Mouse (Mus musculus) heart, embryonic 11.5 days (tissue): ENCODE measurements around the gene Gm28372. TPM values are rescaled to one million over a fixed set of nuclear protein-coding genes. Genes with fewer than 3 reads are reported as not detected.
A peak's percentile ranks its signal among the peaks of the same experiment; 100 is the strongest.

Experiments
- ATAC-seq: fragments of 200-750 bp; cut with Nextera tagmentation; replicated peaks from 2 replicates; pipeline ENCODE4 v1.8.0; 2017; ENCODE audit warnings: moderate library complexity; ENCODE audit not compliant: insufficient number of reproducible peaks, low FRiP score, low TSS enrichment
- H3K27ac ChIP-seq: fragments of 300-500 bp; sonication (generic); 2 replicates; pipeline ENCODE4 v1.5.1; 2014; ENCODE audit warnings: mild to moderate bottlenecking, low read depth, low read length
- H3K27me3 ChIP-seq: fragments of 300-500 bp; sonication (generic); 2 replicates; pipeline ENCODE4 v1.6.1; 2014; ENCODE audit warnings: mild to moderate bottlenecking, low read length, mixed read lengths; ENCODE audit not compliant: control insufficient read depth, insufficient read depth
- H3K36me3 ChIP-seq: fragments of 300-500 bp; sonication (generic); 2 replicates; pipeline ENCODE4 v1.6.1; 2014; ENCODE audit warnings: mild to moderate bottlenecking, low read length, moderate library complexity, mixed read lengths; ENCODE audit not compliant: control insufficient read depth, insufficient read depth
- H3K4me1 ChIP-seq: fragments of 300-500 bp; sonication (generic); 2 replicates; pipeline ENCODE4 v1.6.1; 2014; ENCODE audit warnings: low read length; ENCODE audit not compliant: control insufficient read depth, insufficient read depth
- H3K4me2 ChIP-seq: fragments of 300-500 bp; sonication (generic); 2 replicates; pipeline ENCODE4 v1.6.1; 2014; ENCODE audit warnings: mild to moderate bottlenecking, moderate library complexity
- H3K4me3 ChIP-seq: fragments of 300-500 bp; sonication (generic); 2 replicates; pipeline ENCODE4 v1.5.1; 2014; ENCODE audit warnings: low read depth, low read length
- H3K9ac ChIP-seq: fragments of 300-500 bp; sonication (generic); 2 replicates; pipeline ENCODE4 v1.6.1; 2014; ENCODE audit warnings: mild to moderate bottlenecking, low read depth, low read length, moderate library complexity
- H3K9me3 ChIP-seq: fragments of 300-500 bp; sonication (generic); replicated peaks from 2 replicates; pipeline ENCODE4 v1.6.1; 2016; ENCODE audit warnings: low read length; ENCODE audit not compliant: control insufficient read depth
- WGBS: fragments of 180-500 bp; shearing (Covaris S2); extraction: QIAGEN DNeasy Blood & Tissue Kit; methylation state at CpG from one replicate; pipeline ENCODE4 v1.1.7; 2014; ENCODE audit not compliant: insufficient replicate concordance; 5-methylcytosine and 5-hydroxymethylcytosine counted together
- polyA plus RNA-seq: library from polyadenylated mRNA; unstranded; fragments of >200 nt; fragmentation: Nextera tagmentation; extraction: Ambion mirVana; gene quantifications from 2 replicates; pipeline ENCODE4 v1.2.1, GENCODE M21; 2014

Gene Gm28372
- polyA plus RNA-seq, 1 experiment from 2014 or later = not detected

DNA sequence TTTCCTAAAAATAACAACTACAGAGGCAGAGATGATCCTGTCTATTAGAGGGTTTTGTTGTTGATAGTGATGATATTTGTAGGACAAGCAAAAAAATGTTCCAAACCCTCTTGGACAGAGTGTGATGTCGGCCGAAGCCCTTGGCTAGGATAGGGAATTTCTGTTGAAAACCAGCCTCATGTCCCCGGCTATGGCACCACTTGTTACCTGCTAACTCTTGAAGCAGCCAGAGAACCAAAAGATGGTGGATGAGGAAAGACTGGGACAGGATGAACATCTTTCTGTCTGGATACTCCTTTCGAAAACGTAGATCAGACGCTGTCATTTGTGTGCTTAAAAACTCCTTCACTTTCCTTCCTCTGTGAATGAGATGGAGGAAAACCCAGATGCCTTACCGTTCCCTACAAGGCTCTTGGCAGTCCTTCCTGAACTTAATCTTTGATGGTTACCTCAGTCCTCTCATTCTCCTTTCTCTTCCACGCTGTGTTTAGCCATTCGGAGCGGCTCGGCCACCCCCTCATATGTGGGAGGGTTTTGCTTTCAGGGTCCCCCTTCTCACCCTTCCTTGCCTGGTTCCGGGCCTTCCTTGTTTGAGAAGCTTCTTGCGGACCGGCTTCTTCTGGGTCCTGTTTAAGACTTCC is 46.2 kb downstream of the Gm28372 start:
- Histone ChIP-seq H3K27me3 (no peaks in the 10 kb centered on the region), H3K36me3 (no peaks in the 10 kb centered on the region), H3K9me3 (no peaks in the 10 kb centered on the region), H3K27ac (no peak overlapping the region), H3K4me2 (peak overlapping the region; percentile 90), H3K4me3 (peak overlapping the region; percentile 89), H3K4me1 (peaks cover 26% of the 10 kb centered on the region), H3K9ac (peak overlapping the region; percentile 89)
- 62% methylated on average over 14 of the region's 14 CpGs for WGBS
- no peak for ATAC-seq

DNA sequence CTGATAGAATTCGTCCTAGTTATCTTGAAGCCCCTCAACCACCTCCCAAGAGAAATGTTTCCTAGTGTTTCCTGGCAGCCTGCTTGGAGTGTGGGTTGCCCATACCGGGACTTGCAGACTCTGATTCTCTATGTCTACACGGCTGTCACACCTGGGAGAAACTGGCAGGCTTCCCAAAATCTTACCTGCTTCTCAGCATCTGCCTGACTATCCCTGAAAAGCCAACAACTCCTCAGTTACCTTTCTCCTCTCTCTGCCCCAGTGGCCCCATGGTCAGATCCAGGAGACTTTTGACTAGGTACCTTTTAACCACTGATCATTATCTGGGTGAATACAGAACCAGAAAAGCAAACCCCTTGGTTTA is 46.7 kb downstream of the Gm28372 start:
- Histone ChIP-seq H3K4me1 (peaks cover 26% of the 10 kb centered on the region), H3K36me3 (no peaks in the 10 kb centered on the region), H3K4me3 (peak overlapping the region; percentile 89; the same call in 1 of the 2 replicates), H3K4me2 (peak overlapping the region; percentile 90), H3K9me3 (no peaks in the 10 kb centered on the region), H3K27ac (no peak overlapping the region), H3K27me3 (no peaks in the 10 kb centered on the region), H3K9ac (no peak overlapping the region)
- no peak for ATAC-seq
- 55% methylated on average over 3 of the region's 3 CpGs for WGBS

DNA sequence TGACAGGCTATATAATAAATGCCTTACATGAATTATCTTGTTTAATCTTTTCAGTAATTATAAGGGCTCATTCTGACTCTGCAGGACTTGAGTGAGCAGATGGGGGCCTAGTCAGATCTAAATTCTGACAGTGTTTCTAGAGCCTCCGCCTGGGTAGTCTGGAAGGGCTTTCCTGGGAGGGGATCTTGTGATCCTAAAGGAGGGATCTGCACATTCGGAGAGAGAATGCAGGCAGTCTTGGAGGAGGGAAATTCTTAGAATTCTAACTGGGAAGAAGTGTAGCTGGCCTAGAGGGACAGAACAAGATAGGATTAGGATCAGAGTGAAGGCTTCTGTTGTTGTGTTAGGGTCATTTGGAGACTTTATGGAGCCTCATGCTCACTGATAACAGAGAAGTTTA is 47.2 kb downstream of the Gm28372 start:
- H3K27ac ChIP-seq = no peak overlapping the region
- H3K36me3 ChIP-seq = no peaks in the 10 kb centered on the region
- H3K4me1 ChIP-seq = peaks cover 26% of the 10 kb centered on the region
- no peak for ATAC-seq
- H3K27me3 ChIP-seq = no peaks in the 10 kb centered on the region
- WGBS = 31% methylated on average over 2 of the region's 2 CpGs
- H3K9me3 ChIP-seq = no peaks in the 10 kb centered on the region
- H3K4me3 ChIP-seq = no peak overlapping the region
- no peak overlapping the region for H3K4me2 ChIP-seq
- H3K9ac ChIP-seq = no peak overlapping the region

GRCm38 (mm10) chr2:130453421-130453820 is 48.4 kb downstream of the Gm28372 start:
- no peak for ATAC-seq
- H3K4me1 ChIP-seq = peaks cover 26% of the 10 kb centered on the region
- H3K9me3 ChIP-seq = no peaks in the 10 kb centered on the region
- no peak overlapping the region for H3K9ac ChIP-seq
- H3K4me2 ChIP-seq = no peak overlapping the region
- H3K27ac ChIP-seq = no peak overlapping the region
- H3K36me3 ChIP-seq = no peaks in the 10 kb centered on the region
- WGBS = 71% methylated on average over 6 of the region's 6 CpGs
- no peaks in the 10 kb centered on the region for H3K27me3 ChIP-seq
- H3K4me3 ChIP-seq = no peak overlapping the region

DNA sequence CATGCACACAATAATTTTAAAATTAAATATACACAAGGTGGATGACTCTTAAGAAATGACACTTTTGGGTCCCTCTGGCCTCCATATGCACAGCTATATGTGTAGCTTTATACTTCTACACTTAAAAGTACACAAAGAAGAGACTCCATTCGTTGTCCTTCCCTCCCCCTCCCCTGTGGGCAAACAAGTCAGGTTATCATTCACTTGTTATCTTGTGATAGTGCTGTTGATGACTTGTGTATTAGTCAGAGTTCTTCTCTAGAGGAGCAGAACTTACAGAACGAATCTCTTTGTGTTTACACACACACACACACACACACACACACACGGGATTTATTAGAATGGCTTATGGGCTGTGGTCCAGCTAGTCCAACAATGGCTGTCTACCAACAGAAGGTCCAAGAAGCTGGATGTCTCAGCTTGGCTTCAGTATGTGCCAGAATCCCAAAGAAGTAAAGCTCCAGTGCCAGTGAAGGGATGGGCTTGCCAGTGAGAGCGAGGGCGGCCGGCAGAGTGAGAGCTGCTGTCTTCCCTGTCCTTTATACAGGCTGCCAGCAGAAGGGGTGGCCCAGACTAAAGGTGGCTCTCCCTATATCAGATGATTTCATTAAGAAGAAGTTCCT is 49.8 kb downstream of the Gm28372 start:
- no peak for ATAC-seq
- H3K4me1 ChIP-seq = peaks cover 22% of the 10 kb centered on the region
- H3K4me2 ChIP-seq = no peak overlapping the region
- H3K27me3 ChIP-seq = no peaks in the 10 kb centered on the region
- no peaks in the 10 kb centered on the region for H3K36me3 ChIP-seq
- no peak overlapping the region for H3K9ac ChIP-seq
- H3K9me3 ChIP-seq = no peaks in the 10 kb centered on the region
- 69% methylated on average over 6 of the region's 6 CpGs for WGBS
- H3K4me3 ChIP-seq = no peak overlapping the region
- no peak overlapping the region for H3K27ac ChIP-seq

Other genes with a start within 250 kb of the Gm28372 start
- gene Snrpb, start 225.8 kb upstream of the Gm28372 start, polyA plus RNA-seq = 455 and 479 TPM in 2 replicates
- not detected in 2 replicates for gene Tmc2, start 210.0 kb upstream of the Gm28372 start, polyA plus RNA-seq
- gene Nop56, start 130.8 kb upstream of the Gm28372 start, polyA plus RNA-seq = 181 and 200 TPM in 2 replicates
- gene Idh3b, start 120.7 kb upstream of the Gm28372 start, polyA plus RNA-seq = 234 and 249 TPM in 2 replicates
- gene Ebf4, start 110.1 kb upstream of the Gm28372 start, polyA plus RNA-seq = 0.58 and 1.1 TPM in 2 replicates
- 27.0 and 31.2 TPM in 2 replicates for gene Cpxm1, start 7.7 kb upstream of the Gm28372 start, polyA plus RNA-seq
- gene 1700020A23Rik, start within 50 bp of the Gm28372 start, polyA plus RNA-seq = not detected in 2 replicates
- gene Tmem239, start 1.2 kb downstream of the Gm28372 start, polyA plus RNA-seq = not detected in 2 replicates
- 45.1 and 52.0 TPM in 2 replicates for gene Vps16, start 19.1 kb downstream of the Gm28372 start, polyA plus RNA-seq
- gene Pced1a, start 19.5 kb downstream of the Gm28372 start, polyA plus RNA-seq = 7.4 and 7.9 TPM in 2 replicates
- gene Ptpra, start 45.0 kb downstream of the Gm28372 start, polyA plus RNA-seq = 72.9 and 79.7 TPM in 2 replicates
- gene Mrps26, start 158.5 kb downstream of the Gm28372 start, polyA plus RNA-seq = 78.4 and 79.9 TPM in 2 replicates
- gene Oxt, start 170.9 kb downstream of the Gm28372 start, polyA plus RNA-seq = not detected in 2 replicates
- gene Avp, start 177.3 kb downstream of the Gm28372 start, polyA plus RNA-seq = 1.1 and 1.3 TPM in 2 replicates
- 18.8 and 19.7 TPM in 2 replicates for gene Fastkd5, start 224.8 kb downstream of the Gm28372 start, polyA plus RNA-seq
- gene Ubox5, start 224.8 kb downstream of the Gm28372 start, polyA plus RNA-seq = 8.9 and 10.4 TPM in 2 replicates
- gene Lzts3, start 237.6 kb downstream of the Gm28372 start, polyA plus RNA-seq = 0.66 and 0.69 TPM in 2 replicates